ENCODE assay signal across 27 mouse cellular contexts in genomic region chr9:78135658-78136057, GRCm38 (mm10). TPM values are rescaled to one million over a fixed set of nuclear protein-coding genes. Genes with fewer than 3 reads are reported as not detected.
DNase-seq lines count a peak whose midpoint lies in the region; ATAC-seq and TF ChIP-seq lines count a peak whose summit lies in the region.
"Had no signal": no experiment of that assay in that cellular context is flagged by ENCODE, and none has a peak within 500 bp of the region (broad histone marks: within the 10 kb centered on the region; RNA-seq: fewer than 3 reads in every experiment).

No protein-coding gene starts in this region.

- 0 out of 2 replicates have a peak, but pooled peaks have one; percentile 16 for ATAC-seq in frontal cortex, adult (ENCODE audit: low TSS enrichment)
- 0 out of 2 replicates have a peak, but pooled peaks have one; percentile 48 for ATAC-seq in hindbrain, embryonic 16.5 days
- ATAC-seq in hindbrain, embryonic 13.5 days (ENCODE audit: low FRiP score) = no peak
- peak; percentile 82 for ATAC-seq in kidney, embryonic 16.5 days (ENCODE audit: low FRiP score, low TSS enrichment)
- no peak; the same call in 1 of the 2 replicates for ATAC-seq in neural tube, embryonic 13.5 days (ENCODE audit: low read depth)
- ATAC-seq: activated CD4-positive, CD25-positive, alpha-beta regulatory T cell, adult 4 months; forebrain, embryonic 15.5 days had no signal

- no peak overlapping the region for H3K4me3 ChIP-seq in hindbrain, embryonic 16.5 days (ENCODE audit: low read length)
- no peak overlapping the region for H3K4me3 ChIP-seq in hindbrain, embryonic 13.5 days
- no peak overlapping the region for H3K4me3 ChIP-seq in kidney, embryonic 16.5 days (ENCODE audit: low read length)
- H3K4me3 ChIP-seq in kidney, adult 2 months (ENCODE audit: insufficient read depth, low read depth, low read length) = no peak overlapping the region
- no peak overlapping the region for H3K4me3 ChIP-seq in neural tube, embryonic 13.5 days
- H3K4me3 ChIP-seq: embryonic facial prominence, embryonic 10.5 days; embryonic facial prominence, embryonic 13.5 days; erythroblast, embryonic 14.5 days; forebrain, embryonic 12.5 days; forebrain, embryonic 15.5 days; gastrocnemius, adult 2 months; heart, embryonic 13.5 days had no signal

- H3K9me3 ChIP-seq in hindbrain, embryonic 16.5 days (ENCODE audit: control insufficient read depth, low read length) = no peaks in the 10 kb centered on the region
- H3K9me3 ChIP-seq in hindbrain, embryonic 13.5 days = no peaks in the 10 kb centered on the region
- no peaks in the 10 kb centered on the region for H3K9me3 ChIP-seq in kidney, embryonic 16.5 days (ENCODE audit: low read length)
- no peaks in the 10 kb centered on the region for H3K9me3 ChIP-seq in neural tube, embryonic 13.5 days
- H3K9me3 ChIP-seq: embryonic facial prominence, embryonic 10.5 days; embryonic facial prominence, embryonic 13.5 days; forebrain, embryonic 12.5 days; forebrain, embryonic 15.5 days; heart, embryonic 13.5 days had no signal

- DNase-seq in frontal cortex, postnatal 25 days (ENCODE audit: low spot score in 2 of 2) = no peak
- no peak for DNase-seq in kidney, adult 2 months
- no peak for DNase-seq in neural tube, embryonic 10.5 days (ENCODE audit: extremely low spot score, low spot score)
- DNase-seq: adrenal gland, adult 8-10 months; adrenal gland, postnatal 25 days; cerebellum, adult 11-12 months; cerebellum, adult 8-10 months; cerebellum, postnatal 10 days; cerebellum, postnatal 36 days; embryo, embryonic 11 days; gastrocnemius, adult 2 months; gastrocnemius, postnatal 14 days; heart, adult 18-20 months; heart, postnatal 14 days; heart, postnatal 4 days had no signal

- no peak overlapping the region for H3K9ac ChIP-seq in hindbrain, embryonic 16.5 days (ENCODE audit: low read depth, low read length)
- no peak overlapping the region for H3K9ac ChIP-seq in hindbrain, embryonic 13.5 days
- no peak overlapping the region for H3K9ac ChIP-seq in kidney, embryonic 16.5 days (replicated peaks; ENCODE audit: low read length)
- H3K9ac ChIP-seq in neural tube, embryonic 13.5 days = no peak overlapping the region
- H3K9ac ChIP-seq: embryonic facial prominence, embryonic 13.5 days; forebrain, embryonic 12.5 days; forebrain, embryonic 15.5 days; heart, embryonic 13.5 days had no signal

- H3K4me1 ChIP-seq in hindbrain, embryonic 16.5 days (ENCODE audit: control insufficient read depth, insufficient read depth, low read depth, low read length) = no peaks in the 10 kb centered on the region
- 0 out of 2 replicates have a peak, but pooled peaks cover 4% of the 10 kb centered on the region for H3K4me1 ChIP-seq in hindbrain, embryonic 13.5 days (replicated peaks)
- no peaks in the 10 kb centered on the region for H3K4me1 ChIP-seq in kidney, embryonic 16.5 days (ENCODE audit: insufficient read depth, low read length)
- no peaks in the 10 kb centered on the region for H3K4me1 ChIP-seq in kidney, adult 2 months (ENCODE audit: control insufficient read depth, insufficient read depth, low read length)
- H3K4me1 ChIP-seq in neural tube, embryonic 13.5 days (replicated peaks) = peaks cover 14% of the 10 kb centered on the region
- H3K4me1 ChIP-seq: embryonic facial prominence, embryonic 10.5 days; forebrain, embryonic 12.5 days; forebrain, embryonic 15.5 days had no signal

- peaks cover 26% of the 10 kb centered on the region for H3K36me3 ChIP-seq in hindbrain, embryonic 16.5 days (ENCODE audit: control insufficient read depth, insufficient read depth, low read length)
- H3K36me3 ChIP-seq in hindbrain, embryonic 13.5 days = peaks cover 68% of the 10 kb centered on the region
- peaks cover 24% of the 10 kb centered on the region for H3K36me3 ChIP-seq in kidney, embryonic 16.5 days (ENCODE audit: insufficient read depth, low read length)
- H3K36me3 ChIP-seq in kidney, adult 2 months (ENCODE audit: control insufficient read depth, insufficient read depth, low read length) = no peaks in the 10 kb centered on the region; the same call in 1 of the 2 replicates
- peaks cover 76% of the 10 kb centered on the region for H3K36me3 ChIP-seq in neural tube, embryonic 13.5 days

- no peaks in the 10 kb centered on the region for H3K27me3 ChIP-seq in hindbrain, embryonic 16.5 days (replicated peaks; ENCODE audit: control insufficient read depth, insufficient read depth, low read length)
- H3K27me3 ChIP-seq in hindbrain, embryonic 13.5 days = no peaks in the 10 kb centered on the region
- no peaks in the 10 kb centered on the region for H3K27me3 ChIP-seq in kidney, embryonic 16.5 days (ENCODE audit: insufficient read depth, low read length)
- no peaks in the 10 kb centered on the region for H3K27me3 ChIP-seq in kidney, adult 2 months (replicated peaks; ENCODE audit: control insufficient read depth, insufficient read depth, low read length)
- H3K27me3 ChIP-seq in neural tube, embryonic 13.5 days = no peaks in the 10 kb centered on the region
- H3K27me3 ChIP-seq: embryonic facial prominence, embryonic 13.5 days; forebrain, embryonic 12.5 days; forebrain, embryonic 15.5 days; heart, embryonic 13.5 days had no signal

- H3K4me2 ChIP-seq in hindbrain, embryonic 16.5 days (ENCODE audit: low read length) = no peak overlapping the region
- no peak overlapping the region for H3K4me2 ChIP-seq in hindbrain, embryonic 13.5 days
- H3K4me2 ChIP-seq in kidney, embryonic 16.5 days (replicated peaks; ENCODE audit: low read depth, low read length) = no peak overlapping the region
- no peak overlapping the region for H3K4me2 ChIP-seq in neural tube, embryonic 13.5 days
- H3K4me2 ChIP-seq: embryonic facial prominence, embryonic 13.5 days; forebrain, embryonic 12.5 days; forebrain, embryonic 15.5 days; heart, embryonic 13.5 days had no signal

- no peak for TF ChIP-seq POLR2A in kidney, adult 2 months (IDR thresholded peaks at IDR 0.05; ENCODE audit: low read depth, low read length)

- WGBS in hindbrain, embryonic 16.5 days = 41% methylated on average over 7 of the region's 7 CpGs
- WGBS in hindbrain, embryonic 13.5 days = 46% methylated on average over 7 of the region's 7 CpGs
- WGBS in kidney, embryonic 16.5 days = 41% methylated on average over 7 of the region's 7 CpGs
- 71% methylated on average over 7 of the region's 7 CpGs for WGBS in kidney, adult 2 months
- WGBS in neural tube, embryonic 13.5 days = 29% methylated on average over 7 of the region's 7 CpGs

- H3K27ac ChIP-seq in hindbrain, embryonic 16.5 days (ENCODE audit: low read depth, low read length) = no peak overlapping the region; the same call in 1 of the 2 replicates
- H3K27ac ChIP-seq in hindbrain, embryonic 13.5 days = no peak overlapping the region
- no peak overlapping the region for H3K27ac ChIP-seq in kidney, embryonic 16.5 days (ENCODE audit: low read length)
- no peak overlapping the region for H3K27ac ChIP-seq in kidney, adult 2 months (ENCODE audit: insufficient read depth, low read depth, low read length)
- H3K27ac ChIP-seq in neural tube, embryonic 13.5 days (replicated peaks) = peak overlapping the region; percentile 42; the same call in 1 of the 2 replicates
- H3K27ac ChIP-seq: embryonic facial prominence, embryonic 10.5 days; embryonic facial prominence, embryonic 13.5 days; forebrain, embryonic 12.5 days; forebrain, embryonic 15.5 days; gastrocnemius, adult 2 months; heart, embryonic 13.5 days had no signal

- no peak for TF ChIP-seq CTCF in kidney, adult 2 months (conservative IDR thresholded peaks at IDR 0.05; ENCODE audit: insufficient read depth, insufficient read length, low read depth, low read length)

RNA-seq across cellular contexts. Expression of gene Ick, which starts 26.7 kb away (rescaled TPM):
- 31.8 and 36.7 TPM in 2 replicates for polyA plus RNA-seq in hindbrain, embryonic 16.5 days (2015; fragmentation: Nextera tagmentation; extraction: Ambion mirVana)
- 37.1 and 41.6 TPM in 2 replicates for polyA plus RNA-seq in hindbrain, embryonic 13.5 days (2015; fragmentation: Nextera tagmentation; extraction: Ambion mirVana)
- 21.7 and 24.5 TPM in 2 replicates for polyA plus RNA-seq in kidney, embryonic 16.5 days (2015; fragmentation: Nextera tagmentation; extraction: Ambion mirVana)
- 8.2 and 8.9 TPM in 2 replicates for polyA plus RNA-seq in kidney, adult 2 months (2012; rRNA removed)
- polyA plus RNA-seq in neural tube, embryonic 13.5 days (2015; fragmentation: Nextera tagmentation; extraction: Ambion mirVana) = 37.3 and 40.5 TPM in 2 replicates

RNA-seq across cellular contexts. Expression of gene Fbxo9, which starts 26.8 kb away (rescaled TPM):
- 79.8 and 88.4 TPM in 2 replicates for polyA plus RNA-seq in hindbrain, embryonic 16.5 days (2015; fragmentation: Nextera tagmentation; extraction: Ambion mirVana)
- polyA plus RNA-seq in hindbrain, embryonic 13.5 days (2015; fragmentation: Nextera tagmentation; extraction: Ambion mirVana) = 52.7 and 53.7 TPM in 2 replicates
- 44.3 and 45.2 TPM in 2 replicates for polyA plus RNA-seq in kidney, embryonic 16.5 days (2015; fragmentation: Nextera tagmentation; extraction: Ambion mirVana)
- polyA plus RNA-seq in kidney, adult 2 months (2012; rRNA removed) = 93.3 and 100.0 TPM in 2 replicates
- polyA plus RNA-seq in neural tube, embryonic 13.5 days (2015; fragmentation: Nextera tagmentation; extraction: Ambion mirVana) = 67.7 and 70.0 TPM in 2 replicates

RNA-seq across cellular contexts. Expression of gene Gsta4, which starts 46.9 kb away (rescaled TPM):
- polyA plus RNA-seq in hindbrain, embryonic 16.5 days (2015; fragmentation: Nextera tagmentation; extraction: Ambion mirVana) = 28.5 and 30.6 TPM in 2 replicates
- polyA plus RNA-seq in hindbrain, embryonic 13.5 days (2015; fragmentation: Nextera tagmentation; extraction: Ambion mirVana) = 27.5 and 34.4 TPM in 2 replicates
- 134 and 150 TPM in 2 replicates for polyA plus RNA-seq in kidney, embryonic 16.5 days (2015; fragmentation: Nextera tagmentation; extraction: Ambion mirVana)
- polyA plus RNA-seq in kidney, adult 2 months (2012; rRNA removed) = 120 and 154 TPM in 2 replicates
- 29.2 and 35.4 TPM in 2 replicates for polyA plus RNA-seq in neural tube, embryonic 13.5 days (2015; fragmentation: Nextera tagmentation; extraction: Ambion mirVana)

Comparison
In these comparisons a context has a peak if more than half of its experiments do, and no peak if none do; other contexts are left out.
1. ATAC-seq: peak in frontal cortex, adult (single experiment), hindbrain, embryonic 16.5 days (single experiment) and kidney, embryonic 16.5 days (single experiment); none in hindbrain, embryonic 13.5 days (single experiment) and neural tube, embryonic 13.5 days (single experiment).